Mouse (Mus musculus) heart, adult 9 months (tissue): ENCODE data around the gene Nedd9.
"Not testable (repeated sequence)": the region's sequence is repeated elsewhere in the genome, so short reads cannot be mapped to it uniquely, and the experiment has no call there.

Experiments used
- DNase-seq, 2 experiments: peaks; one replicate each; pipeline ENCODE4 v3.0.0; 2022; ENCODE audit warnings: low spot score in 2 of 2

Nedd9 gene

GRCm38 (mm10) chr13:41374886-41375285 is 112.3 kb downstream of the Nedd9 start:
- DNase-seq = no peak

- peak in 1 of 2 experiments; percentile 62 for DNase-seq
These were observed 114.4 kb downstream of the Nedd9 start for GRCm38 (mm10) chr13:41372555-41373460.

GRCm38 (mm10) chr13:41371547-41371946 is 115.6 kb downstream of the Nedd9 start:
- no peak for DNase-seq

GRCm38 (mm10) chr13:41368612-41369011 is 118.5 kb downstream of the Nedd9 start:
- no peak for DNase-seq

GRCm38 (mm10) chr13:41367176-41367611 is 120.0 kb downstream of the Nedd9 start:
- DNase-seq = no peak

GRCm38 (mm10) chr13:41366609-41367008 is 120.6 kb downstream of the Nedd9 start:
- not testable (repeated sequence) for DNase-seq

GRCm38 (mm10) chr13:41364273-41364672 is 122.9 kb downstream of the Nedd9 start:
- DNase-seq = no peak

GRCm38 (mm10) chr13:41362909-41363308 is 124.3 kb downstream of the Nedd9 start:
- DNase-seq = no peak

- DNase-seq = no peak
These were observed 126.8 kb downstream of the Nedd9 start for GRCm38 (mm10) chr13:41360272-41360815.

- no peak for DNase-seq
These were observed 127.6 kb downstream of the Nedd9 start for GRCm38 (mm10) chr13:41359330-41360215.

GRCm38 (mm10) chr13:41358480-41359180 is 128.5 kb downstream of the Nedd9 start:
- DNase-seq = peak; percentile 95 to 96

- peak in 1 of 2 experiments; percentile 37 for DNase-seq
These were observed 129.2 kb downstream of the Nedd9 start for GRCm38 (mm10) chr13:41358009-41358408.

- no peak for DNase-seq
These were observed 129.6 kb downstream of the Nedd9 start for GRCm38 (mm10) chr13:41357586-41357985.

GRCm38 (mm10) chr13:41357161-41357560 is 130.0 kb downstream of the Nedd9 start:
- DNase-seq = no peak

- no peak for DNase-seq
These were observed 131.6 kb downstream of the Nedd9 start for GRCm38 (mm10) chr13:41355552-41355951.

GRCm38 (mm10) chr13:41354591-41354990 is 132.6 kb downstream of the Nedd9 start:
- DNase-seq = no peak

GRCm38 (mm10) chr13:41353676-41354075 is 133.5 kb downstream of the Nedd9 start:
- no peak for DNase-seq

GRCm38 (mm10) chr13:41352352-41352751 is 134.8 kb downstream of the Nedd9 start:
- no peak for DNase-seq

- no peak for DNase-seq
These were observed 136.6 kb downstream of the Nedd9 start for GRCm38 (mm10) chr13:41350589-41350988.

- no peak for DNase-seq
These were observed 137.4 kb downstream of the Nedd9 start for GRCm38 (mm10) chr13:41349770-41350169.

- DNase-seq = peak; percentile 87 to 88
These were observed 141.4 kb downstream of the Nedd9 start for GRCm38 (mm10) chr13:41345756-41346155.
